Mouse (Mus musculus) liver, postnatal 0 days (tissue): Measurements from ENCODE around the gene Kcnc1.

Experiments used
- CTCF ChIP-seq: sonication (generic); IDR thresholded peaks from 2 replicates; pipeline ENCODE4 v1.5.1; 2016; ENCODE audit warnings: antibody characterized with exemption, low read depth
- EP300 ChIP-seq: IDR thresholded peaks from 2 replicates; pipeline ENCODE4 v1.6.1; 2016; ENCODE audit warnings: antibody characterized with exemption, low read depth, mild to moderate bottlenecking

- TF ChIP-seq CTCF = no peak
- no peak for TF ChIP-seq EP300
Measured at GRCm38 (mm10) chr7:46361776-46362175, 34.5 kb upstream of the Kcnc1 start.
